Mouse (Mus musculus): ENCODE data around the gene Eef1akmt3. TPM values are rescaled to one million over a fixed set of nuclear protein-coding genes. Genes with fewer than 3 reads are reported as not detected.
"Not testable (repeated sequence)": the region's sequence is repeated elsewhere in the genome, so short reads cannot be mapped to it uniquely, and the experiment has no call there.

Eef1akmt3 gene
- total and polyA plus RNA-seq, 2 experiments: 0.09 TPM; not detected in 1

DNA sequence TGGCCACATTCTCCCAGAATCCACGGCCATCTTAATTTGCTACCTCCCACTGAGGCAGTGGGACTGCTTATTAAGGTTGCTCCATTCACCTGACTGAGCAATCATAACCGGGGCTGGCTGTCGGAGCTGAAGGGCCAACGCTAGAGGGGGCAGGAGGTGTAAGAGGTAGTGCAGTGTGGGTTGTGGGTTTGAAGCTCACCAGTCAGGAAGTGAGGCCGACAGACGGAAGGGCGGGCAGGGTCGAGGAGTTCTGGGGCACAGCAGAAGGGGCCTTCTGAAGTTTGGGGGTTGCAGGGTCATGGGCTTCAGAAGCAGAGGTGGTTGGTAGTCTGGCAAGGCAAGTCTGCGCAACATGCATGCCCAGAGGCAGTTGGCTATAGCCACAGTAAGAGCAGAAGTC is 33.8 kb upstream of the Eef1akmt3 start, which contains the start of gene Agap2:
Agap2 (plus strand) TSS at position 205 of the 400 bp plus-strand sequence.
- no peak within 1 kb of the TSS for H3K27ac ChIP-seq (replicated peaks; ENCODE audit: insufficient read depth, low read depth, low read length)
- H3K79me2 ChIP-seq (ENCODE audit: control insufficient read depth, insufficient read depth, low read length): no peaks in the 10 kb centered on the region; the same call in 1 of the 2 replicates
- H3K36me3 ChIP-seq (ENCODE audit: control insufficient read depth, insufficient read depth, low read length): no peaks in the 10 kb centered on the region
- no peak within 1 kb of the TSS for H3K9ac ChIP-seq (ENCODE audit: low read depth, low read length)
- H3K4me1 ChIP-seq (ENCODE audit: control insufficient read depth, insufficient read depth, low read length): peaks cover 13% of the 10 kb centered on the region; the same call in 1 of the 2 replicates
- no peaks in the 10 kb centered on the region for H3K27me3 ChIP-seq (ENCODE audit: control insufficient read depth, insufficient read depth, low read length)
- no peak for DNase-seq (ENCODE audit: extremely low read depth, low read depth, low spot score)
- H3K4me3 ChIP-seq (ENCODE audit: insufficient read depth, low read depth, low read length): no peak within 1 kb of the TSS; the same call in 1 of the 2 replicates
- WGBS: 77% methylated on average over 9 of the region's 9 CpGs
- TF ChIP-seq CTCF (IDR thresholded peaks at IDR 0.05; ENCODE audit: low read depth, low read length) (peak; percentile 17; the same call in 1 of the 2 replicates), POLR2A (IDR thresholded peaks at IDR 0.05; ENCODE audit: extremely low read depth, insufficient read depth, low read length) (no peak)

DNA sequence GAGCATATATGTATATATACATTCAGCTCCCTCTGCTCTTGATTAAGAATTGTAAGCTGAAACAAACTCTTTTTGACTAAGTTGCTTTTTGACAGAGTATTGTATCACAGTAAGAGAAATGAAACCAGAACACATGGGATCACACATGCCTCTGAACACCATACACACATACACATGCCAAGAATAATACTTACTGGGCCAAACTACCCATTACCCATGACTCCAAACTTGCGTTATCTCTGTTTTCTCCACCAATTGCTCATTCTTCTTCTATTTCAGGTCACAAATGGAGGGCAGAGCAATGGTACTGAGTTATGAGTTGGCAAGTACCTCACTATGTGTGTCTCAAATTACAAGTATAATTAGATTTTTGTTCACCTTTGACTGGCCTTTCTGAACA is 32.7 kb upstream of the Eef1akmt3 start:
- no peaks in the 10 kb centered on the region for H3K27me3 ChIP-seq (ENCODE audit: control insufficient read depth, insufficient read depth, low read length)
- H3K36me3 ChIP-seq (ENCODE audit: control insufficient read depth, insufficient read depth, low read length): no peaks in the 10 kb centered on the region
- DNase-seq (ENCODE audit: extremely low read depth, low read depth, low spot score): no peak
- H3K9ac ChIP-seq (ENCODE audit: low read depth, low read length): no peak overlapping the region
- no peak overlapping the region for H3K27ac ChIP-seq (replicated peaks; ENCODE audit: insufficient read depth, low read depth, low read length)
- TF ChIP-seq CTCF (IDR thresholded peaks at IDR 0.05; ENCODE audit: low read depth, low read length): no peak
- TF ChIP-seq POLR2A (IDR thresholded peaks at IDR 0.05; ENCODE audit: extremely low read depth, insufficient read depth, low read length): no peak
- WGBS: 88% methylated on average over 1 of the region's 1 CpGs
- no peaks in the 10 kb centered on the region; the same call in 1 of the 2 replicates for H3K79me2 ChIP-seq (ENCODE audit: control insufficient read depth, insufficient read depth, low read length)
- peaks cover 12% of the 10 kb centered on the region; the same call in 1 of the 2 replicates for H3K4me1 ChIP-seq (ENCODE audit: control insufficient read depth, insufficient read depth, low read length)
- no peak overlapping the region for H3K4me3 ChIP-seq (ENCODE audit: insufficient read depth, low read depth, low read length)

DNA sequence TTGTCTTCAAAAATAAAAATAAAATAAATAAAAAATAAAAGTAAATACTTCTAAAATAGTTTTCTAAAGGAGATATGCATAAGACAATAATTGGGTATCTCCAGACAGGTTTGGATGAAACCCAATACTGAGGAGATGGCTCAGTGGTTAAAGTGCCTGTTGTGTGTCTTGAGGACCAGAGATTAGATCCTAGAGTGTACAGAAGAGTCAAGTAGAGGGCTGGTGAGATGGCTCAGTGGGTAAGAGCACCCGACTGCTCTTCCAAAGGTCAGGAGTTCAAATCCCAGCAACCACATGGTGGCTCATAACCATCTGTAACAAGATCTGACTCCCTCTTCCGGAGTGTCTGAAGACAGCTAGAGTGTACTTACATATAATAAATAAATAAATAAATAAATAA is 31.7 kb upstream of the Eef1akmt3 start:
- DNase-seq (ENCODE audit: extremely low read depth, low read depth, low spot score); H3K36me3 ChIP-seq (ENCODE audit: control insufficient read depth, insufficient read depth, low read length); H3K4me3 ChIP-seq (ENCODE audit: insufficient read depth, low read depth, low read length); H3K79me2 ChIP-seq (ENCODE audit: control insufficient read depth, insufficient read depth, low read length); H3K27ac ChIP-seq (replicated peaks; ENCODE audit: insufficient read depth, low read depth, low read length); H3K9ac ChIP-seq (ENCODE audit: low read depth, low read length); H3K27me3 ChIP-seq (ENCODE audit: control insufficient read depth, insufficient read depth, low read length): not testable (repeated sequence)
- H3K4me1 ChIP-seq (ENCODE audit: control insufficient read depth, insufficient read depth, low read length): peaks cover 12% of the 10 kb centered on the region; the same call in 1 of the 2 replicates
- 70% methylated on average over 2 of the region's 2 CpGs for WGBS

DNA sequence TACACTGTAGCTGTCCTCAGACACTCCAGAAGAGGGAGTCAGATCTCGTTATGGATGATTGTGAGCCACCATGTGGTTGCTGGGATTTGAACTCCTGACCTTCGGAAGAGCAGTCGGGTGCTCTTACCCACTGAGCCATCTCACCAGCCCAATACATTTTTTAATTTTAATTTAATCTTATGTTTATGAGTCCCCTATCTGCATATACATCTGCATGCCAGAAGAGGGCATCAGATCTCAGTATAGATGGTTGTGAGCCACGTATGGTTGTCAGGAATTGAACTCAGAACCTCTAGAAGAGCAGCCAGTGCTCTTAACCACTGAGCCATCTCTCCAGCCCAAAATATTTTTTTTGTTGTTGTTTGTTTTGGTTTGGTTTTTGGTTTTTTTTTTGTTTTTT is 31.0 kb upstream of the Eef1akmt3 start:
- 86% methylated on average over 4 of the region's 4 CpGs for WGBS
- H3K4me3 ChIP-seq (ENCODE audit: insufficient read depth, low read depth, low read length); DNase-seq (ENCODE audit: extremely low read depth, low read depth, low spot score); H3K27me3 ChIP-seq (ENCODE audit: control insufficient read depth, insufficient read depth, low read length); H3K9ac ChIP-seq (ENCODE audit: low read depth, low read length); H3K27ac ChIP-seq (replicated peaks; ENCODE audit: insufficient read depth, low read depth, low read length); H3K79me2 ChIP-seq (ENCODE audit: control insufficient read depth, insufficient read depth, low read length): not testable (repeated sequence)
- H3K4me1 ChIP-seq (ENCODE audit: control insufficient read depth, insufficient read depth, low read length): peaks cover 12% of the 10 kb centered on the region
- peaks cover 13% of the 10 kb centered on the region for H3K36me3 ChIP-seq (ENCODE audit: control insufficient read depth, insufficient read depth, low read length)

DNA sequence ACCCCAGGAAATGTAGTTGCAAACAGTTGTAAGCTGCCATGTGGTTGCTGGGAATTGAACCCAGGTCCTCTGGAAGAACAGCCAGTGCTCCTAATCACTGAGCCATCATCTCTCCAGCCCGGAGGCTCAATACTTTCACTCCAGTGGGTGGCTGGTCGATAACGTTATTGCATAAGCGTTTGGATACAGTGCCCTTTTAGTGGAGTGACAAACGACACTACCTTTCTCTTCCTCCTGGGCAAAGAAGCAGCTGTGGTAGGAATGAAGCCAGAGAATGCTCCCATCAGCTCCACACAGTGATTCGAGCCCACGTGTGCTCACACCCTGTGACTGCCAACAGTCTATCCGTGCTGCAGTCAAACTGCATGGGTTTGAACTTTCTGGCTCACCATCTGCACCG is 29.9 kb upstream of the Eef1akmt3 start:
- H3K9ac ChIP-seq (ENCODE audit: low read depth, low read length): no peak overlapping the region
- peaks cover 3% of the 10 kb centered on the region; the same call in 1 of the 2 replicates for H3K79me2 ChIP-seq (ENCODE audit: control insufficient read depth, insufficient read depth, low read length)
- peaks cover 18% of the 10 kb centered on the region for H3K36me3 ChIP-seq (ENCODE audit: control insufficient read depth, insufficient read depth, low read length)
- no peak for TF ChIP-seq POLR2A (IDR thresholded peaks at IDR 0.05; ENCODE audit: extremely low read depth, insufficient read depth, low read length)
- TF ChIP-seq CTCF (IDR thresholded peaks at IDR 0.05; ENCODE audit: low read depth, low read length): peak; percentile 28; the same call in 1 of the 2 replicates
- WGBS: 22% methylated on average over 9 of the region's 9 CpGs
- peak; percentile 92 for DNase-seq (ENCODE audit: extremely low read depth, low read depth, low spot score)
- H3K4me1 ChIP-seq (ENCODE audit: control insufficient read depth, insufficient read depth, low read length): peaks cover 17% of the 10 kb centered on the region
- no peak overlapping the region; the same call in 1 of the 2 replicates for H3K27ac ChIP-seq (replicated peaks; ENCODE audit: insufficient read depth, low read depth, low read length)
- H3K27me3 ChIP-seq (ENCODE audit: control insufficient read depth, insufficient read depth, low read length): no peaks in the 10 kb centered on the region
- no peak overlapping the region for H3K4me3 ChIP-seq (ENCODE audit: insufficient read depth, low read depth, low read length)

DNA sequence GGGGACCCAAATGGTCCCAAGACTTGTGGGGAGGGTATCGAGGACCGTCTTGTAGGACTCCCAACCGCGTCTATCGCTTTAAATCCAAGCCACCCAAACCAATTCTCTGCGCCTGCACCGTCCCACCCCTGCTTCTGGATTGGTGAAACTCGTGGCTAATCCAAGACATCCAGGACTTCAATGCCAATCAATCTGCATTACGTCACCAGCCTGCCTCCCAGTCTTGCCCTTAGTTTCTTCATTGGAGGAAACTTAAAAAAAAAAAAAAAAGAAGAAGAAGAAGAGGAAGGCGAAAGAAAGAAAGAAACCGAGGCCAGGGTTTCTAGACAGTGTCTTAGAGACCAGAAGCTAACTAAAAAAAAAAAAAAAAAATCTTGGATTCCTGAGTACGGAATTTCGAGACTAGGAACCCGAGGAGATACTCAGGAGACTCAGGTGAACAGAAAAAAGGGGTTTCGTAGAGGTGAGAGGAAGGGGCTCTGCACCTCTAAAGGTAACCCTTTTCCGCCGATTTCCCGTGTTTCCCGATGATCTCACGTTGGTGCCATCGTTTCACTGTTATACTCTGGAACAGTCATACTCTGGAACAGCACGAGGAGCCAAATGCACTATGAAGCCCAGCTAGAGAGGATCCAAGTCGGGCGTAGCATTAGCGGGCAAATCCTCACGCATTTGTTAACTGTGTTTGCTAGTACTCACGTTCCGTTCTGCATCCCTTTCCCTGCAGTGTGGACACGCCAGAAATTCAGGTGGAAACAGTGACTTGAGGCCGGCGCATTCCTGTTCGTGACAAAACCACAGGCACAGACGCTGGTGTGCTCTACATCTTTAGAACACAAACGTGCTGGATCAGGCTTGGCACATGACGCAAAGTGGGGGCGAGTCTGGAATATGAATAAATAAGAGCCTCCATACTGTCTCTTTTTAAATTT is 29.1 kb upstream of the Eef1akmt3 start, which contains the start of gene Tspan31:
Tspan31 (minus strand) TSS at position 75 of the 932 bp plus-strand sequence.
- WGBS: 1% methylated on average over 36 of the region's 36 CpGs
- Histone ChIP-seq H3K9ac (ENCODE audit: low read depth, low read length) (peak within 1 kb of the TSS; percentile 84), H3K4me1 (ENCODE audit: control insufficient read depth, insufficient read depth, low read length) (peaks cover 17% of the 10 kb centered on the region), H3K79me2 (ENCODE audit: control insufficient read depth, insufficient read depth, low read length) (peaks cover 3% of the 10 kb centered on the region; the same call in 1 of the 2 replicates), H3K27ac (replicated peaks; ENCODE audit: insufficient read depth, low read depth, low read length) (peak within 1 kb of the TSS; percentile 92), H3K4me3 (ENCODE audit: insufficient read depth, low read depth, low read length) (peak within 1 kb of the TSS; percentile 60), H3K27me3 (ENCODE audit: control insufficient read depth, insufficient read depth, low read length) (no peaks in the 10 kb centered on the region), H3K36me3 (ENCODE audit: control insufficient read depth, insufficient read depth, low read length) (peaks cover 18% of the 10 kb centered on the region)
- peak; percentile 98 for DNase-seq (ENCODE audit: extremely low read depth, low read depth, low spot score)
- TF ChIP-seq POLR2A (IDR thresholded peaks at IDR 0.05; ENCODE audit: extremely low read depth, insufficient read depth, low read length) (peak; percentile 73; the same call in 1 of the 2 replicates), CTCF (IDR thresholded peaks at IDR 0.05; ENCODE audit: low read depth, low read length) (no peak)
